ENCODE assay signal across 25 mouse cellular contexts in the genomic region with DNA sequence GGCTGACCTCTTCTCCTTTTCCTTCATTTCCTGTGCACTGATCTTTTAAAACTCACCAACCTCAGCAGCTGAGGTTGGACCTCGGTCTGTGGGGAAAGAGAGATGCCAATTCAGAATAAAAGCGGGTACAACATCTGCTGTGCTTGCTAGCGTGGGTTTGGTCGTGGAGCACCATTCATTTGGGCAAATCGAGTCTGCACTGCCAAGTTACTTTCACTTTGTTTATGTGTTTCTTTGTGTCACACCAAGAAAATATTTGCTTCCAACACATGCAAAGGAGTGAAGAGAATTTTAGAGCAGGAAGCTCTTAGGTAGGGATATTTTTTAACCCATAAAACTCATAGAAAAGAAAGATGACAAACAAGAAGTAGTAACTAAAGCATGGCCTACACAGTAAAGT. TPM values are rescaled to one million over a fixed set of nuclear protein-coding genes. Genes with fewer than 3 reads are reported as not detected.
DNase-seq lines count a peak whose midpoint lies in the region; ATAC-seq and TF ChIP-seq lines count a peak whose summit lies in the region.
"Had no signal": no experiment of that assay in that cellular context is flagged by ENCODE, and none has a peak within 500 bp of the region (broad histone marks: within the 10 kb centered on the region; RNA-seq: fewer than 3 reads in every experiment).

No protein-coding gene starts in this region.

- ATAC-seq in liver, embryonic 13.5 days (ENCODE audit: low read depth): no peak
- no peak for ATAC-seq in liver, embryonic 11.5 days (replicated peaks; ENCODE audit: low FRiP score)
- peak; percentile 53 for ATAC-seq in CD4-positive, CD25-positive, alpha-beta regulatory T cell, adult 4 months
- ATAC-seq in forebrain, embryonic 11.5 days (replicated peaks; ENCODE audit: low FRiP score): no peak
- ATAC-seq: forebrain, embryonic 16.5 days had no signal

- peak overlapping the region; percentile 22; the same call in 1 of the 2 replicates for H3K9ac ChIP-seq in liver, embryonic 13.5 days
- H3K9ac ChIP-seq in liver, embryonic 11.5 days (ENCODE audit: low read depth, low read length): no peak overlapping the region
- no peak overlapping the region for H3K9ac ChIP-seq in forebrain, embryonic 11.5 days (ENCODE audit: low read length)
- H3K9ac ChIP-seq: heart, embryonic 12.5 days had no signal

- H3K4me1 ChIP-seq in liver, embryonic 13.5 days (replicated peaks): peaks cover 14% of the 10 kb centered on the region
- H3K4me1 ChIP-seq in liver, embryonic 11.5 days (replicated peaks; ENCODE audit: control insufficient read depth, insufficient read depth, low read length): no peaks in the 10 kb centered on the region
- H3K4me1 ChIP-seq in bone marrow macrophage, adult 2 months (ENCODE audit: control insufficient read depth, insufficient read depth, low read length): peaks cover 2% of the 10 kb centered on the region; the same call in 1 of the 2 replicates
- H3K4me1 ChIP-seq in forebrain, embryonic 11.5 days (replicated peaks; ENCODE audit: control insufficient read depth, insufficient read depth, low read length): no peaks in the 10 kb centered on the region
- no peaks in the 10 kb centered on the region for H3K4me1 ChIP-seq in kidney, adult 2 months (ENCODE audit: control insufficient read depth, insufficient read depth, low read length)
- H3K4me1 ChIP-seq: heart, embryonic 12.5 days had no signal

- no peak overlapping the region for H3K27ac ChIP-seq in liver, embryonic 13.5 days
- H3K27ac ChIP-seq in liver, embryonic 11.5 days (ENCODE audit: low read depth, low read length): no peak overlapping the region
- no peak overlapping the region for H3K27ac ChIP-seq in bone marrow macrophage, adult 2 months (ENCODE audit: insufficient read depth, low read depth, low read length)
- no peak overlapping the region for H3K27ac ChIP-seq in forebrain, embryonic 11.5 days (ENCODE audit: low read depth, low read length)
- no peak overlapping the region for H3K27ac ChIP-seq in kidney, adult 2 months (ENCODE audit: insufficient read depth, low read depth, low read length)
- H3K27ac ChIP-seq: kidney, postnatal 0 days; left cerebral cortex, adult 2 months; stomach, postnatal 0 days had no signal

- H3K9me3 ChIP-seq in liver, embryonic 13.5 days (replicated peaks): no peaks in the 10 kb centered on the region
- H3K9me3 ChIP-seq in liver, embryonic 11.5 days (ENCODE audit: control insufficient read depth, low read length): no peaks in the 10 kb centered on the region
- H3K9me3 ChIP-seq in forebrain, embryonic 11.5 days (ENCODE audit: control insufficient read depth, low read length): no peaks in the 10 kb centered on the region
- H3K9me3 ChIP-seq: heart, embryonic 12.5 days had no signal

- TF ChIP-seq CTCF in bone marrow macrophage, adult 2 months (IDR thresholded peaks at IDR 0.05; ENCODE audit: low read depth, low read length): no peak
- no peak for TF ChIP-seq CTCF in kidney, adult 2 months (conservative IDR thresholded peaks at IDR 0.05; ENCODE audit: insufficient read depth, insufficient read length, low read depth, low read length)

- peak overlapping the region; percentile 26; the same call in 1 of the 2 replicates for H3K4me2 ChIP-seq in liver, embryonic 13.5 days
- H3K4me2 ChIP-seq in liver, embryonic 11.5 days: no peak overlapping the region
- H3K4me2 ChIP-seq in forebrain, embryonic 11.5 days (ENCODE audit: low read depth, low read length, severe bottlenecking): no peak overlapping the region
- H3K4me2 ChIP-seq: heart, embryonic 12.5 days had no signal

- WGBS in liver, embryonic 13.5 days (ENCODE audit: insufficient replicate concordance): 72% methylated on average over 5 of the region's 5 CpGs
- WGBS in liver, embryonic 11.5 days: 78% methylated on average over 5 of the region's 5 CpGs
- WGBS in forebrain, embryonic 11.5 days: 82% methylated on average over 5 of the region's 5 CpGs
- 62% methylated on average over 5 of the region's 5 CpGs for WGBS in kidney, adult 2 months

- TF ChIP-seq POLR2A in bone marrow macrophage, adult 2 months (IDR thresholded peaks at IDR 0.05; ENCODE audit: borderline replicate concordance, low read depth, low read length): no peak
- TF ChIP-seq POLR2A in kidney, adult 2 months (IDR thresholded peaks at IDR 0.05; ENCODE audit: low read depth, low read length): no peak

- H3K27me3 ChIP-seq in liver, embryonic 13.5 days: no peaks in the 10 kb centered on the region
- no peaks in the 10 kb centered on the region for H3K27me3 ChIP-seq in liver, embryonic 11.5 days (replicated peaks; ENCODE audit: control insufficient read depth, insufficient read depth, low read length)
- no peaks in the 10 kb centered on the region for H3K27me3 ChIP-seq in forebrain, embryonic 11.5 days (ENCODE audit: control insufficient read depth, insufficient read depth, low read length)
- no peaks in the 10 kb centered on the region for H3K27me3 ChIP-seq in kidney, adult 2 months (replicated peaks; ENCODE audit: control insufficient read depth, insufficient read depth, low read length)
- H3K27me3 ChIP-seq: heart, embryonic 12.5 days had no signal

- no peak overlapping the region for H3K4me3 ChIP-seq in liver, embryonic 13.5 days (replicated peaks)
- no peak overlapping the region for H3K4me3 ChIP-seq in liver, embryonic 11.5 days (ENCODE audit: low read depth, low read length)
- peak overlapping the region; percentile 40 for H3K4me3 ChIP-seq in bone marrow macrophage, adult 2 months (ENCODE audit: insufficient read depth, low read length)
- no peak overlapping the region for H3K4me3 ChIP-seq in forebrain, embryonic 11.5 days (ENCODE audit: low read depth, low read length)
- H3K4me3 ChIP-seq in kidney, adult 2 months (ENCODE audit: insufficient read depth, low read depth, low read length): no peak overlapping the region
- H3K4me3 ChIP-seq: heart, embryonic 12.5 days; left cerebral cortex, adult 2 months had no signal

- H3K36me3 ChIP-seq in liver, embryonic 13.5 days: no peaks in the 10 kb centered on the region
- H3K36me3 ChIP-seq in liver, embryonic 11.5 days (ENCODE audit: control insufficient read depth, insufficient read depth, low read length): no peaks in the 10 kb centered on the region
- no peaks in the 10 kb centered on the region for H3K36me3 ChIP-seq in forebrain, embryonic 11.5 days (ENCODE audit: control insufficient read depth, insufficient read depth, low read length)
- H3K36me3 ChIP-seq in kidney, adult 2 months (ENCODE audit: control insufficient read depth, insufficient read depth, low read length): no peaks in the 10 kb centered on the region
- H3K36me3 ChIP-seq: heart, embryonic 12.5 days had no signal

- DNase-seq in liver, embryonic 13.5 days: no peak
- no peak for DNase-seq in liver, embryonic 11.5 days (ENCODE audit: low spot score)
- peak; percentile 40 for DNase-seq in 3134 (ENCODE audit: extremely low read depth, insufficient read length, low spot score)
- no peak for DNase-seq in forebrain, embryonic 11.5 days (ENCODE audit: low spot score)
- DNase-seq in adrenal gland, adult 8-10 months: no peak
- DNase-seq in kidney, adult 2 months: no peak
- DNase-seq: adrenal gland, postnatal 10 days; B cell, adult 2 months; cerebellum, adult 8-10 months; cerebellum, postnatal 36 days; gastrocnemius, postnatal 10 days; heart, adult 18-20 months; heart, postnatal 10 days; kidney, adult 18-20 months; lung, postnatal 14 days; right cerebral cortex, postnatal 14 days; thymus, adult 2 months; thymus, postnatal 4 days had no signal

RNA-seq across cellular contexts. Expression of a gene that starts 13.0 kb away (rescaled TPM):
- 7.2 and 10.0 TPM in 2 replicates for polyA plus RNA-seq in liver, embryonic 13.5 days (2015; fragmentation: Nextera tagmentation; extraction: Ambion mirVana)
- polyA plus RNA-seq in liver, embryonic 11.5 days (2014; fragmentation: Nextera tagmentation; extraction: Ambion mirVana): 23.2 and 25.1 TPM in 2 replicates
- polyA plus RNA-seq in CD4-positive, CD25-positive, alpha-beta regulatory T cell, adult 4 months (2017; shearing (Covaris generic)): 10 to 100 TPM; 16.4 to 18.4 TPM
- polyA plus RNA-seq in bone marrow macrophage, adult 2 months (2012; ENCODE audit: insufficient read depth, insufficient read length, missing spikeins): 2.4 and 3.7 TPM in 2 replicates
- 17.7 and 18.2 TPM in 2 replicates for polyA plus RNA-seq in forebrain, embryonic 11.5 days (2014; fragmentation: Nextera tagmentation; extraction: Ambion mirVana)
- total RNA-seq in adrenal gland, adult 8-10 months (2022): 10 to 100 TPM; 28.8 to 31.9 (median 29.9) TPM
- 6.8 TPM in 2 replicates for polyA plus RNA-seq in kidney, adult 2 months (2012; rRNA removed)

RNA-seq across cellular contexts. Expression of a gene that starts 48.3 kb away (rescaled TPM):
- 107 and 116 TPM in 2 replicates for polyA plus RNA-seq in liver, embryonic 13.5 days (2015; fragmentation: Nextera tagmentation; extraction: Ambion mirVana)
- polyA plus RNA-seq in liver, embryonic 11.5 days (2014; fragmentation: Nextera tagmentation; extraction: Ambion mirVana): 77.1 and 77.5 TPM in 2 replicates
- 100 to 1,000 TPM; 119 to 131 TPM for polyA plus RNA-seq in CD4-positive, CD25-positive, alpha-beta regulatory T cell, adult 4 months (2017; shearing (Covaris generic))
- 6.1 and 10.4 TPM in 2 replicates for polyA plus RNA-seq in bone marrow macrophage, adult 2 months (2012; ENCODE audit: insufficient read depth, insufficient read length, missing spikeins)
- 65.7 and 70.8 TPM in 2 replicates for polyA plus RNA-seq in forebrain, embryonic 11.5 days (2014; fragmentation: Nextera tagmentation; extraction: Ambion mirVana)
- total RNA-seq in adrenal gland, adult 8-10 months (2022): 10 to 100 TPM; 26.0 to 32.0 (median 27.7) TPM
- polyA plus RNA-seq in kidney, adult 2 months (2012; rRNA removed): 3.7 and 5.2 TPM in 2 replicates
